Mouse (Mus musculus): ENCODE data around the gene RPS10-NUDT3.
A peak's percentile ranks its signal among the peaks of the same experiment; 100 is the strongest.

The RPS10-NUDT3 gene

GRCm38 (mm10) chr17:27575116-27575776 is 59.8 kb downstream of the RPS10-NUDT3 start:
- DNase-seq (ENCODE audit: extremely low spot score): no peak

- DNase-seq (ENCODE audit: extremely low spot score): no peak
These were observed 60.4 kb downstream of the RPS10-NUDT3 start for GRCm38 (mm10) chr17:27574470-27575115.

GRCm38 (mm10) chr17:27573772-27574320 is 61.2 kb downstream of the RPS10-NUDT3 start:
- no peak for DNase-seq (ENCODE audit: extremely low spot score)

DNA sequence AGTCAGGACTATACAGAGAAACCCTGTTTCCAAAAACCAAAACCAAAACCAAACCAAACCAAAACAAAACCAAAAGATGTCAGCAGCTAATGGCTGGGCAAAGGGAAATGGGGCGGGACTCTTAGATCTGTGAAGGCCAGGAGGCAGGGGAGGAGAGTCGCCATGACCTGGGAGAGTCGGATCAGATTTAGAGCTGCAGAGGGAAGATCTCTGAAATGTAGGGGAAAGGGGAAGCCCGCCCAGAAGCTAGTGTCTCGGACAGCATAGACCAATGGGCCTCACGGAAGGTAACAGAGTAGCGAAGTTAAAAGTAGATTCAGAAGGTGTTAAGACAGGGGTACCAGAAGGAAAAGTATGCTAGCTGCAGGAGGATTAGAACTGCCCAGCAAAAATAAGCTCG is 63.7 kb downstream of the RPS10-NUDT3 start:
- no peak for DNase-seq (ENCODE audit: extremely low spot score)

DNA sequence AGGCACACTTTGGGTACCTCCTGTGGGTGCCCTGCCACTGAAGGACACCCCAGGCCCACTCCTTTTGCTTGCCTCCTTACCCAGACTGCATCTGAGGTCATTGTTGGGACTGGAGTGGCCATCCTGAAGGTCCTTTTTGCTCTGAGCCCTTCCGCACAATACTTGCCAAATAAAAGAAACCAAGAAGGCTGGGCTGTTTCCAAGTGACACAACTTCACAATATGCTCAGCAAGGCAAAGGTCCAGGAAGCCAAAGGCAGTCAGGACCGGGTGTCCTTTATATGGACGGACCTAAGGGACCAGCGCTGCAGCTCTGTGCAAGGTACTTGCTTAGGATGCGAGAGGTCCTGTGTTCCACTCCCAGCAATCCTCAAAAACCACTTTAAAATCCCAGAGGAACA is 66.8 kb downstream of the RPS10-NUDT3 start:
- no peak for DNase-seq (ENCODE audit: extremely low spot score)

- DNase-seq (ENCODE audit: extremely low spot score): no peak
These were observed 69.1 kb downstream of the RPS10-NUDT3 start for GRCm38 (mm10) chr17:27565942-27566267.

GRCm38 (mm10) chr17:27565163-27565941 is 69.7 kb downstream of the RPS10-NUDT3 start, which contains the start of gene AI413582:
AI413582 (minus strand) TSS chr17:27565756.
- peak; percentile 99 for DNase-seq (ENCODE audit: extremely low spot score)

GRCm38 (mm10) chr17:27564391-27565162 is 70.4 kb downstream of the RPS10-NUDT3 start:
- DNase-seq (ENCODE audit: extremely low spot score): peak; percentile 68

- DNase-seq (ENCODE audit: extremely low spot score): peak; percentile 24
These were observed 71.2 kb downstream of the RPS10-NUDT3 start for GRCm38 (mm10) chr17:27563771-27564244.

DNA sequence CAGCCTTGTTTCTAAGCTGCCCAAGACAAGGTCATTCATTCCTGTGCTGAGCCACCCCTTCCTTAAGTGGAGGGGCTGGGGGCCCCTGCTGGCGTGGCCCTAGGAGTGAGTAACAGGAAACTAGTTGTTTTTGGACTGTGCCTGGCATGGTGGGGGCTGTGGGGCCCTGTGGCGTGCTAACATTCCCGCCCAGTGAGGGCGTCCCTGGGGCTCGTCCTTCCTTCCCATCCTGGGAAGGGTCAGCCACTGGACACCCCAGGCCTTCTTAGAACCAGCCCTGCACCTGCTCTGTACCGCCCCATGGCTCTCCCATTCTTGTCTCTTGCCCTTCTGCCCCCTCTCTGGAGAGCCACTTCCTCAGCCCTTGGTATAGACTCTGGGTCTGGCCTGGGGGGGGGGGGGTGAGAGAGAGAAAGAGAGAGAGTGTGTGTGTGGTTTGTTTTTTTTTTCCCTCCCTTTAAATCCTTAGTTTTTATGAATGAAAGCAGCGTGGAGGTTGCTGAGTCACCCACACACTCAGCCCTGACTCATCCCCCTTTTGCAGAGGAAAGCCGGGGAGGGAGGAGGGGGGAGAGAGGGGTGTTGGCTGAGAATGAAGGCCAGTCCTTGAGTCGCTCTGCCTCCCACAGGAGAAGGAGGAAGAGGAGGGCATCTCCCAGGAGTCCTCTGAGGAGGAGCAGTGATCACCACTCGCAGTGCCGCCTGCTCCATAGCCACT is 73.1 kb downstream of the RPS10-NUDT3 start:
- no peak for DNase-seq (ENCODE audit: extremely low spot score)

GRCm38 (mm10) chr17:27560926-27561480 is 74.0 kb downstream of the RPS10-NUDT3 start:
- no peak for DNase-seq (ENCODE audit: extremely low spot score)

DNA sequence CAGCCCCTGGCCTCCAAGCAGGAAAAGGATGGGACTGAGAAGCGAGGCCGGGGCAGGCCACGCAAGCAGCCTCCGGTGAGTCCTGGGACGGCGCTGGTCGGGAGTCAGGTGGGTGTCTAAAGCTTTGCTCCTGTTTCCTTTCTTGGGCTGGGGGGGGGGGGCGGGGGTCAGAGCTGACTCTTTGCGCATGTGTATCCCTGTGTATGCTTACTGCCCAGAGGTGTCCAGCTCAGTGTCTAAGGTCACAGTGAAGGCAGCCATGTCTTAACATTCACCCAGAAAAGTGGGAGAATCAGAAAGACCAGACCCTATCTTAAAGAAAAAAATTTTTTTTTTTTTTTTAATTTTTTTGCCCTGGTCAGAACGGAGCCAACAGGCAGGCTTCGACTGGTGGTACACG is 75.4 kb downstream of the RPS10-NUDT3 start:
- no peak for DNase-seq (ENCODE audit: extremely low spot score)

GRCm38 (mm10) chr17:27558845-27559244 is 76.2 kb downstream of the RPS10-NUDT3 start:
- DNase-seq (ENCODE audit: extremely low spot score): no peak

- no peak for DNase-seq (ENCODE audit: extremely low spot score)
These were observed 76.9 kb downstream of the RPS10-NUDT3 start for GRCm38 (mm10) chr17:27557927-27558661.

- DNase-seq (ENCODE audit: extremely low spot score): peak; percentile 83
These were observed 77.7 kb downstream of the RPS10-NUDT3 start for GRCm38 (mm10) chr17:27557181-27557926.

GRCm38 (mm10) chr17:27556315-27557011 is 78.6 kb downstream of the RPS10-NUDT3 start, which contains the start of gene Hmga1:
Hmga1 (plus strand) TSS chr17:27556497.
- peak; percentile 94 for DNase-seq (ENCODE audit: extremely low spot score)

- peak; percentile 93 for DNase-seq (ENCODE audit: extremely low spot score)
These were observed 79.4 kb downstream of the RPS10-NUDT3 start for GRCm38 (mm10) chr17:27555512-27556172.

DNA sequence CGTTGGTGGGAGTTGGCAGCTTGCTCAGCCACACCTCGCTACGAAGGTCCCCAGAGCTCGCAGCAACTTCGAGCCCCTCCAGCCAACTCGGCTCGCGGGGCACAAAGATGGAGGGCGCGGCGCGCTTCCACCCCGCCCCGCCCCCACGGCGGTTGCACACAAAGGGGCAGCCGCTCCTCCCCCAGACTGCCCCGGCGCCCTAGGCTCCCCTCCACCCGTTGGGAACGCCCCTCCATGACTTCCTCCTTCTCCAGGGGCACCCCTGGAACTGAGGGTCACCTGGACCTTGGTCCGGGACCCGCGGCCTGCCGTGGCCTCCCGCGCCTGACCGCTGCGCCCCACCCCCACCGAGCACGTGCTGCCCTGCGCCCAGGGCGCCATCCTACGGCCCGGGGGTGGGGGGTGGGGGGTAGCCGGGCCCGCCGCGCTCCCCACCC is 79.9 kb downstream of the RPS10-NUDT3 start:
- DNase-seq (ENCODE audit: extremely low spot score): no peak
